Mouse (Mus musculus) midbrain, embryonic 16.5 days (tissue): ENCODE data around the gene Dnah12. TPM values are rescaled to one million over a fixed set of nuclear protein-coding genes. Genes with fewer than 3 reads are reported as not detected.

ENCODE experiments used
- ATAC-seq: fragments of 200-750 bp; cut with Nextera tagmentation; 2 replicates; pipeline ENCODE4 v1.8.0; 2017; ENCODE audit warnings: moderate TSS enrichment
- H3K27ac ChIP-seq: fragments of 300-500 bp; sonication (generic); 2 replicates; pipeline ENCODE4 v1.5.1; 2014; ENCODE audit warnings: mild to moderate bottlenecking, low read length, mixed read lengths
- H3K27me3 ChIP-seq: fragments of 300-500 bp; sonication (generic); 2 replicates; pipeline ENCODE4 v1.6.1; 2014; ENCODE audit warnings: low read depth, low read length, mixed read lengths; ENCODE audit not compliant: control insufficient read depth, insufficient read depth
- H3K36me3 ChIP-seq: fragments of 300-500 bp; sonication (generic); 2 replicates; pipeline ENCODE4 v1.6.1; 2014; ENCODE audit warnings: mild to moderate bottlenecking, low read length, moderate library complexity, mixed read lengths; ENCODE audit not compliant: control insufficient read depth, insufficient read depth
- H3K4me1 ChIP-seq: fragments of 300-500 bp; sonication (generic); 2 replicates; pipeline ENCODE4 v1.6.1; 2014; ENCODE audit warnings: mild to moderate bottlenecking, low read length, mixed read lengths; ENCODE audit not compliant: control insufficient read depth, insufficient read depth
- H3K4me2 ChIP-seq: fragments of 300-500 bp; sonication (generic); 2 replicates; pipeline ENCODE4 v1.6.1; 2014; ENCODE audit warnings: mild to moderate bottlenecking, low read length, mixed read lengths
- H3K4me3 ChIP-seq: fragments of 300-500 bp; sonication (generic); 2 replicates; pipeline ENCODE4 v1.5.1; 2014; ENCODE audit warnings: low read depth, mild to moderate bottlenecking, low read length, moderate library complexity, mixed read lengths
- H3K9ac ChIP-seq: fragments of 300-500 bp; sonication (generic); 2 replicates; pipeline ENCODE4 v1.6.1; 2014; ENCODE audit warnings: low read depth, low read length, mixed read lengths
- H3K9me3 ChIP-seq: fragments of 300-500 bp; sonication (generic); replicated peaks from 2 replicates; pipeline ENCODE4 v1.6.1; 2014; ENCODE audit warnings: mild to moderate bottlenecking, low read length, mixed read lengths; ENCODE audit not compliant: control insufficient read depth, poor library complexity, severe bottlenecking
- WGBS: fragments of 180-500 bp; shearing (Covaris S2); extraction: QIAGEN DNeasy Blood & Tissue Kit; methylation state at CpG from one replicate; pipeline ENCODE4 v1.1.7; 2014; 5-methylcytosine and 5-hydroxymethylcytosine counted together
- microRNA-seq: library from miRNA; unstranded; fragments of <30 nt; microRNA quantifications from one replicate; pipeline ENCODE4, GENCODE M21; 2017
- polyA plus RNA-seq: library from polyadenylated mRNA; unstranded; fragments of >200 nt; fragmentation: Nextera tagmentation; extraction: Ambion mirVana; gene quantifications from 2 replicates; pipeline ENCODE4 v1.2.1, GENCODE M21; 2015

The Dnah12 gene
- polyA plus RNA-seq, 1 experiment from 2014 or later, result 0.19 TPM

DNA sequence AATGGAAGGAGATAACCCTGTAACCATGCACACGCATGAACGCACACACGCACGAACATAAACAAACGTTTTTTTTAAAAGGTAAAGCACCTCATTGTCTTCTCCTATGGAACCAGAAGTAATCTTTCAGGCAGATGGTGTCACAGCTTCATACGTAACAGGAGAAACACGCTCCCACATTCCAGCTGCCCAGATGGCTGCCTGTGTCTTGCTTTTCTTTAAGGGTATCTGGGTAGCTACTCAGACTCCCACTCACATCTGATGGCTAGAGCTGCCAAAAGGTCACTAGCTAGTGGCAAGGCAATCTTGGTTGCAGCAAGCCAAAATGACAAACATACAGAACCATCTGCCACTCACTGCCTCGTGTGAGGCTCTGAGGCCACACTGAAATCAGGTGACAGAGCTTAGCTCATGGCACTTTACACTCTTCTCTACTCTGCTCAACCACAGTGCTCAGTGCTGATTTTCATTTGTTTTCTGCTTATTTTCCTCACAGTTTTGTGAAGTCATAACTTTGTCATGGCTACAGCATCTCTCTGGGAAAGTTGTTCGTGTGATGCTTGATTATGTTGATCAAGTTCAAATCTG is 220.7 kb downstream of the Dnah12 start:
- Histone ChIP-seq H3K27me3 (no peaks in the 10 kb centered on the region), H3K4me1 (no peaks in the 10 kb centered on the region), H3K4me3 (no peak overlapping the region), H3K27ac (no peak overlapping the region), H3K9me3 (no peaks in the 10 kb centered on the region), H3K4me2 (no peak overlapping the region), H3K9ac (no peak overlapping the region), H3K36me3 (peaks cover 3% of the 10 kb centered on the region)
- no peak for ATAC-seq
- WGBS, result 71% methylated on average over 9 of the region's 9 CpGs

DNA sequence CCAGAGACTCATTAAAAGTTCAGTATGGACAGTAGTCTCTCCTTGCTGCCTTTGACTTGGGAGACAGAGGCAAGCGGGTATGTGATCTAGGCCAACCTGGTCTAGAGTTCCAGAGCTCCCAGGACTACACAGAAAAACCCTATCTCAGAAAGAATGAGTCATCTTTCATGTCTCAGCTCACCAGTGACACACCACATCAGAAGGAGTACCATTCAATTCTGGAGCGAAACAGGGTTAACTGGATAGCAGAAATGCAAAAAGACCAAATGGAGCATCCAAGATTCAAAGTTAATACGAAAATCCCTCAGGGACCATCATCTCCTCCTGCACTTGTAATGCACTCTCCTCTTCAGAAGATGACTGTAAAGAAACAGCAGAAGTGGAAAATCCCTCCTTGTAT is 226.2 kb downstream of the Dnah12 start:
- no peak overlapping the region for H3K27ac ChIP-seq
- 93% methylated on average over 3 of the region's 3 CpGs for WGBS
- peaks cover 18% of the 10 kb centered on the region for H3K36me3 ChIP-seq
- H3K27me3 ChIP-seq, result no peaks in the 10 kb centered on the region
- ATAC-seq, result no peak
- no peaks in the 10 kb centered on the region for H3K9me3 ChIP-seq
- no peak overlapping the region for H3K4me3 ChIP-seq
- no peak overlapping the region for H3K9ac ChIP-seq
- no peaks in the 10 kb centered on the region for H3K4me1 ChIP-seq
- no peak overlapping the region for H3K4me2 ChIP-seq

DNA sequence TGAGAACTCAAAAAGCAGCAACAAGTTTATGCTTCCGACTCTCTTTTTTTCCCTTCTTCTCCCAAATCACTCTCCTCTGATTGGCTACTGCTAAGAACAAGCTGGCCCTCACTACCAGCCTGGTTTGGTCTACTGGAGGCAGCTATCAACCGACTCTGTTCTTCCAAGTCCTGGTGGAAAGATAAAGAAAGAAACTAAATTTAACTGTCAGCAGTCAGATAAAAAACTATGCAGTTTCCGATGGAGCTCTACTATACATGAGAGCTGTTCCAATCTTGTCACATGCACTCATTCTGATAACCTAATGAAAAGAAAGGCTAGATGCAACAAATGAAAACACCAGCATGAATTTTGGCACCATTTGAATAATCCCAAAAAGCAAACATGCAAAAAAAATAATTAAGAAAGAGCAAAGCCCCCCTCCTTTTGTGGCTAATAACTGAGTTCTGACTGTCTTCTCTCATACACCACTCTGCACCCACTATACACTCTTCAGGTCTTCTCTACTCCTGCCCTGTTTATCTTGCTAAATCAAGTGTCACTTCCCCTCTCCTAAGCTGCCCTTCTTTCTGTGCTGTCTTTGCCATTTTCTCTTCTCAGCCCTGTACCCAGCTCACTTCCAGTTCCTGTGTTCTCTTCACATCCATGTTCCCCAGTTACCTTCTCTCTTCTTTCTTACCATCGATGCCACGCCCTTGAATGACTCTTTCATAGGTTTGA is 230.8 kb downstream of the Dnah12 start:
- Histone ChIP-seq H3K27ac (no peak overlapping the region), H3K9ac (no peak overlapping the region), H3K9me3 (no peaks in the 10 kb centered on the region), H3K36me3 (peaks cover 31% of the 10 kb centered on the region), H3K27me3 (no peaks in the 10 kb centered on the region), H3K4me2 (no peak overlapping the region), H3K4me3 (no peak overlapping the region), H3K4me1 (no peaks in the 10 kb centered on the region)
- WGBS, result 94% methylated on average over 5 of the region's 5 CpGs
- no peak for ATAC-seq

DNA sequence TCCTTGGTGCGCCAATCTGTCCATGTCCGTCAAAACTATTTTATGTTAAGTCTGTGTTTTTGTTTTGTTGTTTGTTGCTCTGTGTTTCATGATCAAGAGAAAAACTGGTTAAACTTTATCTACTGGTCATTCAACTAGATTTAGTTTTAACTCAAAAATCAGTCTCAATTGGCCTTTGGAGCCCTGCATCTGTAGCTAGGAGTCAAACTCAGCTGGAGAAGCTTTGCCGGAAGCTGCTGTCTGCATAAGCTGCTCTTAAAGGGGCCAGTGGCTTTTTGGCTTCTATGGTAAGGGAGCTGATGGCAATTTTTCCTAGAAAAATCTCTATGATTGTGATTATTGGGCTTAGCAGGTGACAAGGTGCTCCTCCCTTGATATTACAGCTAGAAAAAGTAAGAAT is 241.8 kb downstream of the Dnah12 start:
- Histone ChIP-seq H3K4me2 (no peak overlapping the region), H3K4me1 (no peaks in the 10 kb centered on the region), H3K27me3 (no peaks in the 10 kb centered on the region), H3K27ac (no peak overlapping the region), H3K36me3 (peaks cover 10% of the 10 kb centered on the region; the same call in 1 of the 2 replicates), H3K9ac (no peak overlapping the region), H3K4me3 (no peak overlapping the region), H3K9me3 (no peaks in the 10 kb centered on the region)
- WGBS, result 78% methylated on average over 3 of the region's 3 CpGs
- no peak for ATAC-seq

DNA sequence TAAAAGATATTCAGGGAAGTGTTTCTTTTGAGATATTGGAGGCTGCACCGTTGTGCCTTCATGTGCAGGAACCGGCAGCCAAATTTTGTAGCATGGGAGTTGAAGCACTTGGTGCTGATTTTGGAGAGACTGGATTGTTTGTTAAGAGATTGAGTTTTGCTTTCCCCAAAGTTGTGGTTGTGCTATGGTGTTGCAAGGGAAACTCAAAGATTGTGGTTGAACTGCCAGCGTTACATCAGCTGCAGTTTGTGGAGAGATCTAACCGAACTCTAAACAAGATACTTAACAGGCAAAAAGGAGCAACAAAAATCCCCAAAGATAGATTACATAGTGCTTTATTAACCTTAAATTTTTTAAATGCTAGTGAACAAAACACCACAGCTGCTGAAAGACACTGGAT is 242.5 kb downstream of the Dnah12 start:
- ATAC-seq, result no peak

More for the DNA sequence above, 242.5 kb downstream of the Dnah12 start:
- H3K27ac ChIP-seq, result no peak overlapping the region
- H3K9me3 ChIP-seq, result no peaks in the 10 kb centered on the region
- WGBS, result 94% methylated on average over 4 of the region's 4 CpGs
- no peak overlapping the region for H3K9ac ChIP-seq
- no peaks in the 10 kb centered on the region for H3K4me1 ChIP-seq
- H3K4me3 ChIP-seq, result no peak overlapping the region
- no peaks in the 10 kb centered on the region for H3K27me3 ChIP-seq
- H3K4me2 ChIP-seq, result no peak overlapping the region
- H3K36me3 ChIP-seq, result peaks cover 9% of the 10 kb centered on the region; the same call in 1 of the 2 replicates

Small RNA genes lying within 50 kb of the gene (microRNA-seq; reads per million reads assigned to microRNA genes)
- 1.0 reads per million for gene Mir7672

Other genes with a start within 250 kb of the Dnah12 start
- gene Slmap, start 158.3 kb upstream of the Dnah12 start, polyA plus RNA-seq, result 11.3 and 13.6 TPM in 2 replicates
- 15.2 and 17.3 TPM in 2 replicates for gene Dennd6a, start 119.4 kb upstream of the Dnah12 start, polyA plus RNA-seq
- 505 and 541 TPM in 2 replicates for gene Arf4, start 55.2 kb upstream of the Dnah12 start, polyA plus RNA-seq
- gene Pde12, start 23.4 kb upstream of the Dnah12 start, polyA plus RNA-seq, result 12.2 and 12.5 TPM in 2 replicates
- 0.16 TPM in 1 of 2 replicates, not detected in the other for gene Asb14, start 201.3 kb downstream of the Dnah12 start, polyA plus RNA-seq